Mouse (Mus musculus): Measurements from ENCODE around the gene Lcorl. TPM values are rescaled to one million over a fixed set of nuclear protein-coding genes. Genes with fewer than 3 reads are reported as not detected.

Lcorl gene
- total and polyA plus RNA-seq, 3 experiments, result 4.2 to 5.8 (median 5.6) TPM

DNA sequence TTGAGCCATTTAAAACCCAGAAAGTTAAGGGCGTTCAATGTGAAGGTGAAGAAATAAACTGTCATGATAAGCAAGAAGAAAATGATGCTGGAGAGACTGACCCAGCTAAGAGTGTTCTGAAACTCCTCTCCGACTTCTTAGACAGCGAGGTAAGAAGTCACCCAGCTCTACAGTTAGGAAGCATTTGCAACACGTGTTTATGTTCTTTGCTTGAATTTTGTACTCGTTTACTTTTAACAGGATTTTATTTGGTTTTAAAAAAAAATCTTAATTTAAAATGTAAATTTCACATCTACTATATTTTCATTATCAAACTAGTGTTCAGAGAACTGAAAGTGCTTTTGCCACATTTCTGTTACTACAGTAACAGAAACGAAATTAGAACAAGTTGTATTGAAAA, 165.7 kb downstream of the Lcorl start:
- no peaks in the 10 kb centered on the region for H3K9me3 ChIP-seq (replicated peaks; ENCODE audit: low read length)
- TF ChIP-seq KAT2A (IDR thresholded peaks at IDR 0.05; ENCODE audit: insufficient replicate concordance, low read length) (no peak), MXI1 (IDR thresholded peaks at IDR 0.05; ENCODE audit: low read depth, low read length) (peak; percentile 49; the same call in 1 of the 2 replicates), MAX (IDR thresholded peaks at IDR 0.05; ENCODE audit: low read length) (peak; percentile 51; the same call in 1 of the 2 replicates), TBP (conservative IDR thresholded peaks at IDR 0.05; ENCODE audit: low read depth, low read length) (no peak), MYC (IDR thresholded peaks at IDR 0.05; ENCODE audit: low read depth, low read length) (0 out of 2 replicates have a peak, but pooled peaks have one; percentile 54), CHD1 (IDR thresholded peaks at IDR 0.05; ENCODE audit: low read depth, low read length) (peak; percentile 80; the same call in 1 of the 2 replicates)
- dilution Hi-C loops (cut with MboI; ENCODE audit: extremely low pct_ligation_motif_present, extremely low pct_unique_long_range_greater_than_20kb, low sequenced_read_pairs) (no loop called here), in situ Hi-C loops (cut with MboI; ENCODE audit: low pct_ligation_motif_present, low pct_unique_long_range_greater_than_20kb, low sequenced_read_pairs) (no loop called here)
- H3K4me2 ChIP-seq (ENCODE audit: insufficient read depth, low read depth, poor library complexity, severe bottlenecking), result peak overlapping the region; percentile 56; the same call in 1 of the 2 replicates
- peak overlapping the region; percentile 39; the same call in 1 of the 2 replicates for H3K9ac ChIP-seq (ENCODE audit: insufficient read depth, low read depth)
- H3K4me1 ChIP-seq (ENCODE audit: control insufficient read depth in 1 of 2, insufficient read depth in 2 of 2), result peaks cover 1 to 37% of the 10 kb centered on the region in 2 experiments; a peak in 3 of 4 replicates
- no peaks in the 10 kb centered on the region for H3K27me3 ChIP-seq (replicated peaks)
- DNase-seq (ENCODE audit: extremely low read depth), result no peak
- H3K4me3 ChIP-seq (replicated peaks in 1 of 3; ENCODE audit: low read depth in 2 of 3, low read length in 2 of 3, poor library complexity in 1 of 3), result no peak overlapping the region
- peaks cover 9 to 43% of the 10 kb centered on the region in 2 experiments for H3K36me3 ChIP-seq (replicated peaks in 1 of 2; ENCODE audit: control insufficient read depth in 1 of 2, insufficient read depth in 1 of 2, low read length in 1 of 2)
- H3K79me2 ChIP-seq (replicated peaks; ENCODE audit: control insufficient read depth, extremely low read depth, insufficient read depth, poor library complexity, severe bottlenecking), result peaks cover 7% of the 10 kb centered on the region
- no peak overlapping the region for H3K27ac ChIP-seq (ENCODE audit: insufficient read depth, low read depth)

DNA sequence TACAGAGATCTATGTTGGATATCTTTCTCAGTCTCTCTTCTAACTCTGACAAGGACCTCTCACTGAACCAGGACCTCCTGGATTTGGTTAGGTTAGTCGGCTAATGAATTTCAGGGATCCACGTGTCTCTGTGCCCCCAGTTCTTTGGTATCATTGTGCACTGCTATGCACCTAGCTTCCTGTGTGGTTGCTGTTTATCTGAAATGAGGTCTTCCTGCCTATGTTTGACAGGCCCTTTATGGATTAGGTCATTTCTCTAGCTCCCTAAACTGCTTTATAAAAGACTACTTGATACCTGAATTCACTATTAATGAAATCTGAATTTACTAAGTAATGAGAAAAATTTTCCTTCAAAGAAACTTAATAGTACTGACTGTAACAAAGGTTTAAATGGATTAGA, 166.6 kb downstream of the Lcorl start:
- Histone ChIP-seq H3K27ac (ENCODE audit: insufficient read depth, low read depth) (peak overlapping the region; percentile 31; the same call in 1 of the 2 replicates), H3K9me3 (replicated peaks; ENCODE audit: low read length) (no peaks in the 10 kb centered on the region), H3K4me1 (ENCODE audit: control insufficient read depth in 1 of 2, insufficient read depth in 2 of 2) (peaks cover 3 to 46% of the 10 kb centered on the region in 2 experiments; a peak in 3 of 4 replicates), H3K36me3 (replicated peaks in 1 of 2; ENCODE audit: control insufficient read depth in 1 of 2, insufficient read depth in 1 of 2, low read length in 1 of 2) (peaks cover 6 to 39% of the 10 kb centered on the region in 2 experiments), H3K79me2 (replicated peaks; ENCODE audit: control insufficient read depth, extremely low read depth, insufficient read depth, poor library complexity, severe bottlenecking) (peaks cover 7% of the 10 kb centered on the region), H3K4me2 (ENCODE audit: insufficient read depth, low read depth, poor library complexity, severe bottlenecking) (peak overlapping the region; percentile 36; the same call in 1 of the 2 replicates), H3K9ac (ENCODE audit: insufficient read depth, low read depth) (no peak overlapping the region), H3K4me3 (replicated peaks in 1 of 3; ENCODE audit: low read depth in 2 of 3, low read length in 2 of 3, poor library complexity in 1 of 3) (no peak overlapping the region), H3K27me3 (replicated peaks) (no peaks in the 10 kb centered on the region)
- no peak for TF ChIP-seq TBP (conservative IDR thresholded peaks at IDR 0.05; ENCODE audit: low read depth, low read length)
- peak; percentile 5; the same call in 1 of the 2 replicates for TF ChIP-seq EP300 (IDR thresholded peaks at IDR 0.05; ENCODE audit: low read length)
- TF ChIP-seq KAT2A (IDR thresholded peaks at IDR 0.05; ENCODE audit: insufficient replicate concordance, low read length), result no peak
- TF ChIP-seq MXI1 (IDR thresholded peaks at IDR 0.05; ENCODE audit: low read depth, low read length), result no peak
- in situ Hi-C loops (cut with MboI; ENCODE audit: low pct_ligation_motif_present, low pct_unique_long_range_greater_than_20kb, low sequenced_read_pairs), result no loop called here
- DNase-seq (ENCODE audit: extremely low read depth), result no peak
- dilution Hi-C loops (cut with MboI; ENCODE audit: extremely low pct_ligation_motif_present, extremely low pct_unique_long_range_greater_than_20kb, low sequenced_read_pairs), result no loop called here

DNA sequence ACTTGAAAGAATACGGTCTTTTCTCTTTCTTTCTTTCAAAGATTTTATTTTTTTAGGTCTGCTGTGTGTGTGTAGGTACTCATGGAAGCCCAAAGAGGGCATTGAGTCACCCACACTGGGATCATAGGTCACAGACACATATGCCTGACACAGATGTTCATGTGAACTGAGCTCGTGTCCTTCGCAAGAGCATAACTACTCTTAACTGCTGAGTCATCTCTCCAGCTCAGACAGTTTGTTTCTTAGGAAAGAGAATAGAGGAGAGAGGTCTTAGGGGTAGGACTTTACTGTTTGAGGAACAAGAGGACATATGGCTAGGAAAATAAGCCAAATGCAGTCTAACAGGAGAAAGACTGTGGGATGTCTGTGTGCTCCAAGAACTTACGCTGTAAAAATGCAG, 168.3 kb downstream of the Lcorl start:
- Histone ChIP-seq H3K9me3 (replicated peaks; ENCODE audit: low read length) (no peaks in the 10 kb centered on the region), H3K27ac (ENCODE audit: insufficient read depth, low read depth) (peak overlapping the region; percentile 80), H3K9ac (ENCODE audit: insufficient read depth, low read depth) (0 out of 2 replicates have a peak overlapping the region, but pooled peaks have one; percentile 9), H3K4me1 (ENCODE audit: control insufficient read depth in 1 of 2, insufficient read depth in 2 of 2) (peaks cover 7 to 45% of the 10 kb centered on the region in 2 experiments), H3K4me2 (ENCODE audit: insufficient read depth, low read depth, poor library complexity, severe bottlenecking) (peak overlapping the region; percentile 13; the same call in 1 of the 2 replicates), H3K27me3 (replicated peaks) (no peaks in the 10 kb centered on the region), H3K79me2 (replicated peaks; ENCODE audit: control insufficient read depth, extremely low read depth, insufficient read depth, poor library complexity, severe bottlenecking) (peaks cover 13% of the 10 kb centered on the region), H3K4me3 (replicated peaks in 1 of 3; ENCODE audit: low read depth in 2 of 3, low read length in 2 of 3, poor library complexity in 1 of 3) (no peak overlapping the region), H3K36me3 (replicated peaks in 1 of 2; ENCODE audit: control insufficient read depth in 1 of 2, insufficient read depth in 1 of 2, low read length in 1 of 2) (peaks cover 14 to 42% of the 10 kb centered on the region in 2 experiments)
- TF ChIP-seq UBTF (IDR thresholded peaks at IDR 0.05; ENCODE audit: low read depth, low read length) (no peak), MAZ (IDR thresholded peaks at IDR 0.05; ENCODE audit: low read depth, low read length) (no peak), CHD2 (IDR thresholded peaks at IDR 0.05; ENCODE audit: low read length) (no peak), ELF1 (IDR thresholded peaks at IDR 0.05; ENCODE audit: low read depth, low read length) (no peak), GABPA (IDR thresholded peaks at IDR 0.05; ENCODE audit: insufficient replicate concordance, low read depth, low read length) (no peak), USF2 (conservative IDR thresholded peaks at IDR 0.05; ENCODE audit: low read depth, low read length) (no peak), MYC (IDR thresholded peaks at IDR 0.05; ENCODE audit: low read depth, low read length) (no peak), KAT2A (IDR thresholded peaks at IDR 0.05; ENCODE audit: insufficient replicate concordance, low read length) (no peak), MAFK (IDR thresholded peaks at IDR 0.05; ENCODE audit: insufficient replicate concordance, low read length) (peak; percentile 96), MXI1 (IDR thresholded peaks at IDR 0.05; ENCODE audit: low read depth, low read length) (no peak), EP300 (IDR thresholded peaks at IDR 0.05; ENCODE audit: low read length) (0 out of 2 replicates have a peak, but pooled peaks have one; percentile 21)
- in situ Hi-C loops (cut with MboI; ENCODE audit: low pct_ligation_motif_present, low pct_unique_long_range_greater_than_20kb, low sequenced_read_pairs), result no loop called here
- no peak for DNase-seq (ENCODE audit: extremely low read depth)
- dilution Hi-C loops (cut with MboI; ENCODE audit: extremely low pct_ligation_motif_present, extremely low pct_unique_long_range_greater_than_20kb, low sequenced_read_pairs), result no loop called here
